Mouse (Mus musculus) layer of hippocampus, adult 18-20 months (tissue): ENCODE results near the gene Adrm1. TPM values are rescaled to one million over a fixed set of nuclear protein-coding genes. Genes with fewer than 3 reads are reported as not detected.

ENCODE experiments used
- DNase-seq, 2 experiments: peaks; one replicate each; pipeline ENCODE4 v3.0.0; 2022; ENCODE audit warnings: low spot score in 2 of 2
- microRNA-seq, 2 experiments: library from miRNA; unstranded; fragments of <30 nt; microRNA quantifications; one replicate each; pipeline ENCODE4 v1.2.0; 2021
- total RNA-seq, 2 experiments: library from RNA; stranded (reverse); gene quantifications; 2 replicates each; pipeline ENCODE4 v1.2.3; 2021

Adrm1 gene
- total RNA-seq, 2 experiments from 2014 or later: 103 to 105 TPM

- DNase-seq: no peak
These were observed 46.3 kb downstream of the Adrm1 start for GRCm38 (mm10) chr2:180217587-180217986.

- no peak for DNase-seq
These were observed 47.0 kb downstream of the Adrm1 start for GRCm38 (mm10) chr2:180218241-180218640.

GRCm38 (mm10) chr2:180218677-180219076 lies 47.4 kb downstream of the Adrm1 start:
- no peak for DNase-seq

- DNase-seq: no peak
These were observed 48.1 kb downstream of the Adrm1 start for GRCm38 (mm10) chr2:180219145-180219943.

- DNase-seq: no peak
These were observed 48.9 kb downstream of the Adrm1 start for GRCm38 (mm10) chr2:180220165-180220564.

GRCm38 (mm10) chr2:180221051-180221450 lies 49.8 kb downstream of the Adrm1 start:
- no peak for DNase-seq

- DNase-seq: no peak
These were observed 51.0 kb downstream of the Adrm1 start for GRCm38 (mm10) chr2:180222250-180222649.

GRCm38 (mm10) chr2:180224647-180225043 lies 53.4 kb downstream of the Adrm1 start:
- no peak for DNase-seq

GRCm38 (mm10) chr2:180225044-180225761 lies 53.9 kb downstream of the Adrm1 start:
- DNase-seq: no peak

Small RNA genes lying within 50 kb of the gene (microRNA-seq; reads per million reads assigned to microRNA genes)
- gene Mir7005: 0 reads per million in 2 experiments

Other genes with a start within 250 kb of the Adrm1 start
- gene Taf4, start 194.8 kb upstream of the Adrm1 start, total RNA-seq: 10 to 100 TPM; 20.8 to 23.7 TPM
- 10 to 100 TPM; 97.5 to 98.5 TPM for gene Lsm14b, start 146.5 kb upstream of the Adrm1 start, total RNA-seq
- 100 to 1,000 TPM; 163 to 171 TPM for gene Psma7, start 129.1 kb upstream of the Adrm1 start, total RNA-seq
- gene Ss18l1, start 129.0 kb upstream of the Adrm1 start, total RNA-seq: 10 to 100 TPM; 45.3 to 45.8 TPM
- 10 to 100 TPM; 17.9 to 18.9 TPM for gene Mtg2, start 100.9 kb upstream of the Adrm1 start, total RNA-seq
- gene Hrh3, start 67.0 kb upstream of the Adrm1 start, total RNA-seq: 10 to 100 TPM; 49.0 to 63.4 TPM
- gene Osbpl2, start 52.2 kb upstream of the Adrm1 start, total RNA-seq: 10 to 100 TPM; 47.6 to 47.9 TPM
- gene Lama5, start 54.4 kb downstream of the Adrm1 start, total RNA-seq: 1 to 10 TPM; 6.6 to 7.2 TPM
- 100 to 1,000 TPM; 772 to 807 TPM for gene Rps21, start 85.9 kb downstream of the Adrm1 start, total RNA-seq
- 10 to 100 TPM; 31.6 to 35.5 TPM for gene Cables2, start 102.0 kb downstream of the Adrm1 start, total RNA-seq
- not detected for gene Rbbp8nl, start 118.4 kb downstream of the Adrm1 start, total RNA-seq
- gene Gata5, start 163.2 kb downstream of the Adrm1 start, total RNA-seq: not detected